Mouse (Mus musculus): ENCODE results near the gene Myh11. TPM values are rescaled to one million over a fixed set of nuclear protein-coding genes. Genes with fewer than 3 reads are reported as not detected.

Myh11 gene
- polyA plus RNA-seq, 1 experiment: not detected

DNA sequence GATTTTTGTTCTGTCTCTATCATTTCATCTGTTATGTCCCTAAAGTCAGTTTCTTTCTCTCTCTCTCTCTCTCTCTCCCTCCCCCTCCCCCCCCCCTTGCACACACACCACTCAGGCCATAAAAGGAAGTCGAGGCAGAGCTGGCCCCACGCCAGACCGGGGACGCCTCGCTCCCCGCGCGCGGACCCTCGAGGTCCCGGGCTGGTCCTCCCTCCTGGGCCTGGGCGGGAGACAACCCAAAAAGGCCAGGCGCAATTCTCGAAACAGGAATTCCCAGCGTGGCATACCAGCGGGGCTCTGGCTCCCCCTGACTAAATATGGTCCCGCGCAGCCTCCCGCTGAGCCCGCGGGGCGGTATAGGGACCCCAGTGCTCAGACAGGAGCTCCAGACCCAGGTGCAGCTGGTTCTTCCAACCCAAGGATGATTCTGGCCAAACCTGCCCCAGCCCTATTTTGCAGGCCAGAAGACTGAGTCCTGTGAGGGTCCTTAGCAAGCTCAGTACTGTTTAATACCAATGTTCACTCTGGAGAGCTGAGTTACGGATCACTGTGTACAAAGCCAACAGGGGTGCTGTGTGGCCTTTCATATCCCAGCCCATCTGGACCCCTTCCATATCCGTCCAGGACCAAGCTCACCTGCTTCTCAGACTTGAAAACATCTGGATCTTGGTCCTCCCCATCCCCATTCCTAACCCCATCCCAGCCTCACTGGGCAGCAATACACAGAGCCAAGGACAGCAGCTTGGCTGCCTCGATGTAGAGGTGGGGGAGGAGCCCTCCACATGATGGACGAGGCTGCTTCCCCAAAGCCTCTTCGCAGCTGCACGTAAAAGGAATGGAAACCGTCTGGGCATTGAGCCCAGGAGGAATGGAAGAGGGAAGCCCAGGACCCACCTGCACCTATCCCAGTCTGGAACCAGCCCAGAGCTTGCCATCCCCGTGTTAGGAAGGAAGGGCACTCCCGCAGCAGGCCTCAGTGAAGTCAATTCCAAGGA, 1.3 kb upstream of the Myh11 start:
- Histone ChIP-seq H3K9me3 (no peaks in the 10 kb centered on the region), H3K36me3 (replicated peaks; ENCODE audit: low read length) (peaks cover 22% of the 10 kb centered on the region), H3K4me1 (peaks cover 50% of the 10 kb centered on the region), H3K4me3 (replicated peaks) (peak overlapping the region; percentile 81), H3K27me3 (replicated peaks) (peaks cover 42% of the 10 kb centered on the region)
- no peak for TF ChIP-seq GATA1 (IDR thresholded peaks at IDR 0.05; ENCODE audit: borderline replicate concordance, low read length)
- no peak for TF ChIP-seq FLI1 (IDR thresholded peaks at IDR 0.05; ENCODE audit: low read length)

DNA sequence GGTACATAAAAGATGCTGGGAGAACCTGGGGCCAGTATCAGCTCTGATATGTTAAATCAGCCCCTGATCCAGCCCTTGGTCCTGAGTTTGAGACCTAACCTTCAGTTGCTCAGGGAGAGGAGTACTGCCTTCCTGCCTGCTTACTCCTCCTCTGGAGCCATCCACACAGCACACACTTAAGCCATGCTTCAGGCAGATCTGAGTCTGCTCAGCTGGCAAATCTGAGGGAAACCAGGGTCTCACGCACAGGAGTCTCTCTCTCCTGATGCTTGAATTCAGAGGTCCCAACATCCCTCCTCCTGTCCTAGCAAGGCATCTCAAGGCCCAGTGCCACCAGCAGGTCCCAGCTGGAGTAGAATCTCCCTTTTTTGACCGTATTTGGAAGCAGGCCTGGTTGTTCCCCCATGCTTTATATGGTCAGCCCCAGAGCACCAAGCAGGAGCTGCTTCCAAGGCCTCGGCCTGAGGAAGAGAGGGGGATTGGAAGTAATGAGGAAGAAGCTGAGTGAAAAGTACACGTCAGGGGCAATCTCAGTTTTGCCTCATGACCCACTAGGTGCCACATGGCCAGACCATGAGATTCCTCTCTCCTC, 18.7 kb downstream of the Myh11 start:
- H3K4me1 ChIP-seq: no peaks in the 10 kb centered on the region
- peaks cover 60% of the 10 kb centered on the region for H3K27me3 ChIP-seq (replicated peaks)
- no peak for TF ChIP-seq GATA1 (IDR thresholded peaks at IDR 0.05; ENCODE audit: borderline replicate concordance, low read length)
- TF ChIP-seq FLI1 (IDR thresholded peaks at IDR 0.05; ENCODE audit: low read length): no peak
- no peaks in the 10 kb centered on the region for H3K36me3 ChIP-seq (replicated peaks; ENCODE audit: low read length)
- H3K4me3 ChIP-seq (replicated peaks): no peak overlapping the region
- H3K9me3 ChIP-seq: no peaks in the 10 kb centered on the region

DNA sequence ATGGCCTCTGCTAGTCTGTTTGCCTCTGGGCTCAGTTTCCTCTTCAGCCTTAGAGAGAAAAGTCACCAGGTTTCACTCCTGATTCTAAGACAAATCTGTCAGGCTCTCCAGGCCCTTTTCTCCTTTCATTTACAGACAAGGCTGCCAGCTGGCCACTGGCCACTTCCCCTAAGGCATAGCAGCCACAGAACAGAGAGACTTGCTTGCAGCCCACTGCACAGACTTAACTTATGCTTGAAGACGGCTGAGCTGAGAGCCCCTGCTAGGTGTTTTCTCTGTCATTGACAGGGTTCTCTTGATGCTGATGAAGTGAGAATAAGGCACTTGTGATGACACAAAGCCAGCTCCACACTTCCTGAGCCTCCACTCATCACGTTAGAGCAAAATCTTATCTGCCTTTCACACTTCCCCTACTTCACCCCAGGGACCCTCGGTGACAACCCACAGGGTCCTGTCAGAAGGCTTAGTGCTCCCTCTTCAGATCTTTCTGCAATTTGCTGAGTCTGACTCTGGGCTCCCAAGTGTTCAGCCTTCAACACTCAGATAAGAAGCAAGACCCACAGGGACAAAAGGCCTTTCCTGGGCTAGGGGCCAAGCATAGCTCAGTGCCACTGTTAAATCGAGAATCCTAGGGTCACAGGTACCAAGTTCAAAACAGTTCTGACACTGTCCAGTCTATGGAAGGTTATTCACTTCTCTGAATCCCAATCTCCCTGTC, 25.8 kb downstream of the Myh11 start:
- H3K27me3 ChIP-seq (replicated peaks): peaks cover 20% of the 10 kb centered on the region
- no peak overlapping the region for H3K4me3 ChIP-seq (replicated peaks)
- H3K4me1 ChIP-seq: peaks cover 34% of the 10 kb centered on the region
- no peaks in the 10 kb centered on the region for H3K36me3 ChIP-seq (replicated peaks; ENCODE audit: low read length)
- H3K9me3 ChIP-seq: peaks cover 5% of the 10 kb centered on the region; the same call in 1 of the 2 replicates
- TF ChIP-seq GATA1 (IDR thresholded peaks at IDR 0.05; ENCODE audit: borderline replicate concordance, low read length) (no peak), FLI1 (IDR thresholded peaks at IDR 0.05; ENCODE audit: low read length) (no peak)

DNA sequence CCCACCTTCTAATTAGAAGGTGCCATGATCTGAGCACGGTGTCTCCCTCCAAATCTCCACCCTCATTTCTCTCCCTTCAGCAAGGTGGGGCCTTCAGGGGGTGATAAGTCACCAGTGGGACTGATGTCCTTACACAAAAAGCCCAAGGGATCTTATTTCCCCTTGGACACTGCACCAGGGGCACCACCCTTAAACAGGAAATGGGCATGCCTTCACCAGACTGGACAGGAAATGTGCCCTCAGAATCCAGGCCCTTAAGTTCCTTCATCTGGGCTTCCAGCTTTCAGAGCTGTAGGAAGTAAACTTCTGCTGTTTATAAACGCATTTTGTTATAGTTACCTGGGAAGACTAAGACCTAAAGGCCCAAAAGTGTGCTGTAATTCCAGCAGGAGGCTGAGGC, 26.7 kb downstream of the Myh11 start:
- no peaks in the 10 kb centered on the region for H3K36me3 ChIP-seq (replicated peaks; ENCODE audit: low read length)

DNA sequence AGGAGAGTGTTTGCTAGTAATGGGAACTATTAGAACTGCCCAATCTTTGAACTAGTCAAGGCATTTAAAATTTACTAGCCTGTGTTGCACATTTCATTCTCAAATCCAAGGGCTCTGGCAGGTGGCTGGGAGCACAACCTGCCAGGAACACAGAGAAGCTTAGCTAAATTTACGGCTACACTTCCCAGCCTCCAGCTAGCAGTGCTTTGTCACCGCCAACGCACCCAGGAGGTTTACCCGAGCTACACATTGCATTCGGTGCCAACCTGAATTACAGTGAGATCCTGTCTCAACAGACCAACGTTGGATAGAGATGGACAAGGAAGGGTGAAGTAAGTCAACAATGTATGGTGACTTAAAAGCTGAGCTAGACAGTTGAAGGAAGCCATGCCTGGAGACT, 27.9 kb downstream of the Myh11 start:
- peaks cover 6% of the 10 kb centered on the region; the same call in 1 of the 2 replicates for H3K9me3 ChIP-seq
- TF ChIP-seq GATA1 (IDR thresholded peaks at IDR 0.05; ENCODE audit: borderline replicate concordance, low read length): no peak
- TF ChIP-seq FLI1 (IDR thresholded peaks at IDR 0.05; ENCODE audit: low read length): no peak
- peaks cover 11% of the 10 kb centered on the region for H3K27me3 ChIP-seq (replicated peaks)
- no peaks in the 10 kb centered on the region for H3K36me3 ChIP-seq (replicated peaks; ENCODE audit: low read length)
- H3K4me1 ChIP-seq: peaks cover 34% of the 10 kb centered on the region
- no peak overlapping the region for H3K4me3 ChIP-seq (replicated peaks)

More for the DNA sequence above, 26.7 kb downstream of the Myh11 start:
- no peak for TF ChIP-seq GATA1 (IDR thresholded peaks at IDR 0.05; ENCODE audit: borderline replicate concordance, low read length)
- no peak for TF ChIP-seq FLI1 (IDR thresholded peaks at IDR 0.05; ENCODE audit: low read length)
- Histone ChIP-seq H3K4me3 (replicated peaks) (no peak overlapping the region), H3K27me3 (replicated peaks) (peaks cover 19% of the 10 kb centered on the region), H3K9me3 (peaks cover 6% of the 10 kb centered on the region; the same call in 1 of the 2 replicates), H3K4me1 (peaks cover 34% of the 10 kb centered on the region)

DNA sequence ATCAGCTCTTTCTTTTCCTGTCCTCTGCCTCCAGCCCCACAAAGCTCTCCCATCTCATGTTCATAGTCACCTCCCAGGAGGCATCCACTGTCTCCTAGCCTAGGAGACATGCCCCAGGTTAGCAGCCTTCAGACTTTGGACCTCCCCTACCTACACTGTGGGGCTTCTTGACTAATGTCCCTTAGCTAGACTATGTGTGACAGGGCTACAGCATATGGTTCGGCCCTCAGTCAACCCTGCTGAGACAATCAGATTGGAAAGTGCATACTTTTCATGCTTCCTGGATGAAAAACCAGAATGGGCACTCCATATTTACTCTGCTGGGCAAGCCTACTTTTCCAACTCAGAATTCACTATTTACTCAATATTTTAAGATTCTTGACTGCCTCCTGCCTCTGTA, 28.8 kb downstream of the Myh11 start:
- Histone ChIP-seq H3K9me3 (peaks cover 6% of the 10 kb centered on the region; the same call in 1 of the 2 replicates), H3K4me1 (peaks cover 34% of the 10 kb centered on the region), H3K4me3 (replicated peaks) (no peak overlapping the region), H3K27me3 (replicated peaks) (peaks cover 9% of the 10 kb centered on the region), H3K36me3 (replicated peaks; ENCODE audit: low read length) (no peaks in the 10 kb centered on the region)
- TF ChIP-seq GATA1 (IDR thresholded peaks at IDR 0.05; ENCODE audit: borderline replicate concordance, low read length): no peak
- TF ChIP-seq FLI1 (IDR thresholded peaks at IDR 0.05; ENCODE audit: low read length): no peak

DNA sequence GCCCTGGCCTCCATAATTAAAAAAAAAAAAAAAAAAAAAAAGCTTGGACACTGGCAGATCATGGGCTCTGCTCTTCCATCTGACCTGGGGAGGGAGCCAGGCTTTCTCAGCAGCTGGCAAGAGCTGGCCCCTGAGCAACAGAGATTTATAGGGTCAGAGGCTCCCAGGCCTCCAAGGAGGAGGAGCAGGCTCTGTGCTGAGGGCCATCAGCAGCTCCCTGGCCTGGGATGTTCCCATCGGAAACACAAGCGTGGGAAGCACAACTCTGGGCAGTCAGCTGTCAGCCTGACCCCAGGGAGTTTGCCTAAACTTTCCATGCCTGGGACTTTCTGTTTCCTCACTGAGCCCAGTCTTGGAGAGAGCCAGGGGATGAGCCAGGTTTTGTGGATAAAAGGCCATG, 32.3 kb downstream of the Myh11 start:
- H3K9me3 ChIP-seq: peaks cover 6% of the 10 kb centered on the region; the same call in 1 of the 2 replicates
- TF ChIP-seq FLI1 (IDR thresholded peaks at IDR 0.05; ENCODE audit: low read length) (no peak), GATA1 (IDR thresholded peaks at IDR 0.05; ENCODE audit: borderline replicate concordance, low read length) (no peak)
- peaks cover 14% of the 10 kb centered on the region for H3K27me3 ChIP-seq (replicated peaks)
- no peaks in the 10 kb centered on the region for H3K36me3 ChIP-seq (replicated peaks; ENCODE audit: low read length)
- H3K4me3 ChIP-seq (replicated peaks): no peak overlapping the region
- peaks cover 27% of the 10 kb centered on the region for H3K4me1 ChIP-seq

DNA sequence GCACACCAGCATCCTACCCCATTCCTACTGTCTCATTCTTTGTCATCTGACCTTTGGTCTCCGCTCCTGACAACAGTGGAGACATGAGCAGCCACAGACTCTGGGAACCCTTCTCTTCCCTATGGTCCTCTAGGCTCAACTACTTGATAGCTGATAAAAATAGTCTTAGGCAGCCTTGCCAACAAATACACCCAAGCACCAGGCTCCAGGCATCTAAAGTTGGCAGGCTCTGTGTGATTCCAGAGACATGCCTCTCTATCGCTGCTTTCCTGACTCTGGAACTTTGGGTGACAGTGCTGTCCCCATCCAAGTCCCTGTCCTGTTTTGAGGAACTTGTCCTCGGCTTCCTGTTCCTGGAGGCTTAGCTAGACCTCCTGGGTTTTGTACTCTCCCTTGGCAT, 37.6 kb downstream of the Myh11 start:
- Histone ChIP-seq H3K36me3 (replicated peaks; ENCODE audit: low read length) (no peaks in the 10 kb centered on the region), H3K4me3 (replicated peaks) (no peak overlapping the region), H3K9me3 (no peaks in the 10 kb centered on the region), H3K27me3 (replicated peaks) (peaks cover 18% of the 10 kb centered on the region), H3K4me1 (peaks cover 37% of the 10 kb centered on the region)
- TF ChIP-seq GATA1 (IDR thresholded peaks at IDR 0.05; ENCODE audit: borderline replicate concordance, low read length) (no peak), FLI1 (IDR thresholded peaks at IDR 0.05; ENCODE audit: low read length) (no peak)

DNA sequence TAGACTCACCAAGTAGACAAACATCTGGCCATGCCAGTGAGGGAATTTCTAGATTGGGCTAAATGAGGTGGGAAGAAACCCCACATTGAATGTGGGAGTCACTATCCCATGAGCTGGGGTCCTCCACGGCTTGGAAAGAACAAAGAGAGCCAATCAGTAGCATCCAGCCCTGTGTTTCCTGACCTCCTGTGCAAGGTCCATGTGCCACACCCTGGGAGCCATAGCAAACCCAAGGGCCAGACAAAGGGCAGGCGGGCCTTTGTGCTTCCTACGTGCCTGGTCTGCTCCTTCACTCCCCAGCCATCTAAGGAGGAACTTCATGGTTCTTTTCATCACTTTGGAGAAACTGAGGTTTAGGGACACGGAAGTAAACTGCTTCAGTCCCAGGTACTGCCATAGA, 38.3 kb downstream of the Myh11 start:
- TF ChIP-seq GATA1 (IDR thresholded peaks at IDR 0.05; ENCODE audit: borderline replicate concordance, low read length) (no peak), FLI1 (IDR thresholded peaks at IDR 0.05; ENCODE audit: low read length) (no peak)
- Histone ChIP-seq H3K4me1 (peaks cover 41% of the 10 kb centered on the region), H3K4me3 (replicated peaks) (no peak overlapping the region), H3K27me3 (replicated peaks) (peaks cover 24% of the 10 kb centered on the region), H3K9me3 (no peaks in the 10 kb centered on the region), H3K36me3 (replicated peaks; ENCODE audit: low read length) (no peaks in the 10 kb centered on the region)
